Mouse (Mus musculus): Measurements from ENCODE around the gene Itpripl1.
"Not testable (repeated sequence)": the region's sequence is repeated elsewhere in the genome, so short reads cannot be mapped to it uniquely, and the experiment has no call there.

Itpripl1 gene

GRCm38 (mm10) chr2:127092000-127092399 is 51.2 kb downstream of the Itpripl1 start:
- in situ Hi-C loops (cut with MboI, MseI): no loop called here

- in situ Hi-C loops (cut with MboI, MseI): not testable (repeated sequence)
Observed at GRCm38 (mm10) chr2:127090151-127090550, 53.1 kb downstream of the Itpripl1 start.
